Mouse (Mus musculus): ENCODE measurements around the gene Hoxa1. TPM values are rescaled to one million over a fixed set of nuclear protein-coding genes. Genes with fewer than 3 reads are reported as not detected.

Gene Hoxa1
- polyA plus RNA-seq, 1 experiment from 2014 or later: 4.1 TPM

DNA sequence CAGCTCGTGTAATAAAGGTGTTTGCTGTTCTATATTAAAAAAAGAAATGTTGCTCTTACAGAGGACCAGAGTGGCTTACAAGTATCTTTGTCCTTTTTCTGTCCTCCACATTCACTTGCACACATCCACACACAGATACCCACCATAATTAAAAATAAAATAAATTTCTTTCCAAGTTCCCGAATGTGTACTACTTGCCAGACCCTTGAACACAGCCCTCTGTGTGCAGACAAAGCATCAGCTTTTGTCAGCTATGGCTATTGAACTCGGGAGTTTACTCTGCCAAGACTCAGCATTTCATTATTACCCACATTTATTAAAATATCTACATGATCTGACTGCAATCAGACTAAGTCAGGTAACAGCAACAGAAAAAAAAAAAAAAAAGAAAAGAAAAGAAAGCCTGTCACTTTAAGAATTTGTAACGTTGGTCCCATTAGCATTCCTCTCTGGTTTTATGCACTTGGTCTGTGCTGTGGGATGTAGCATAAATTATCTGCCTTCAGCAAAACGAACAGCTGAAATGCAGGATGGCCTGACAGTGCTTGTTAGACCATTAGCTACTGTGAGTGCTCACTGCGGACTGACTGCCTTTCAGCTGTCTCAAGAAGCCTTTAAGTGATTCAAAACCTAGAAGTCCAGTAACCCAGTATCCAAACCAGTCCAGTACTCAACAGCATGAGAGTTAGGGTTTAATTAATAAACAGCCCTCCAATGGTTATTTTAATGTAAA, 39.0 kb downstream of the Hoxa1 start:
- H3K9me3 ChIP-seq (ENCODE audit: control insufficient read depth, low read length): no peaks in the 10 kb centered on the region
- H3K9ac ChIP-seq (ENCODE audit: low read depth, low read length): no peak overlapping the region
- no peaks in the 10 kb centered on the region for H3K36me3 ChIP-seq (ENCODE audit: control insufficient read depth, insufficient read depth, low read length)
- no peak overlapping the region for H3K27ac ChIP-seq (ENCODE audit: low read depth, low read length)
- peak; percentile 49 for DNase-seq (ENCODE audit: low spot score)
- WGBS: 28% methylated on average over 6 of the region's 6 CpGs
- no peaks in the 10 kb centered on the region for H3K27me3 ChIP-seq (ENCODE audit: control insufficient read depth, insufficient read depth, low read length)
- no peak overlapping the region for H3K4me3 ChIP-seq (ENCODE audit: low read depth, low read length)
- no peak overlapping the region for H3K4me2 ChIP-seq (replicated peaks; ENCODE audit: low read depth, low read length)
- H3K4me1 ChIP-seq (replicated peaks; ENCODE audit: control insufficient read depth, insufficient read depth, low read length): no peaks in the 10 kb centered on the region
- ATAC-seq (ENCODE audit: low FRiP score): peak; percentile 84

DNA sequence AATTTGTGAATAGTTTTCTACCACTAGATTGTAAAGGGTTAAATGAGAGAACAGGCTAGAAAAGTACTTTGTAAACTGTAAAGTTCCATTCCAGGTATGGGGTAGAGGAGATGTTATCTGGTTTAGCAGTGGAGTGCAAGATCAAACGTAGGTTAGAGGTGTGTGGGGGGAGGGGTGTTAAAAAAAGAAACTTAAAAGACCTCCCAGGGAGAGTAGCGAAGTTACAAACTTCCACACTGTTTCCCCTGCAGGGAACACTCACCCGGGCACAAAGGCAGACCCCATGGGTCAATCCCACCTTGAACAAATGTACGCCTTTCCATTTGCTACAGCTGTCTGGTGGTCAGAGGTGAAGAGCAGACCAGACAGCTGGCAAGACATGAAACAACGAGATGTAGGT, 42.2 kb downstream of the Hoxa1 start:
- ATAC-seq (ENCODE audit: low FRiP score) (no peak), DNase-seq (ENCODE audit: low spot score) (no peak)
- H3K4me2 ChIP-seq (replicated peaks; ENCODE audit: low read depth, low read length): no peak overlapping the region
- no peaks in the 10 kb centered on the region for H3K36me3 ChIP-seq (ENCODE audit: control insufficient read depth, insufficient read depth, low read length)
- H3K4me1 ChIP-seq (replicated peaks; ENCODE audit: control insufficient read depth, insufficient read depth, low read length): no peaks in the 10 kb centered on the region
- H3K27me3 ChIP-seq (ENCODE audit: control insufficient read depth, insufficient read depth, low read length): no peaks in the 10 kb centered on the region
- no peak overlapping the region for H3K4me3 ChIP-seq (ENCODE audit: low read depth, low read length)
- H3K9ac ChIP-seq (ENCODE audit: low read depth, low read length): no peak overlapping the region
- H3K9me3 ChIP-seq (ENCODE audit: control insufficient read depth, low read length): no peaks in the 10 kb centered on the region
- no peak overlapping the region for H3K27ac ChIP-seq (ENCODE audit: low read depth, low read length)
- WGBS: 9% methylated on average over 5 of the region's 5 CpGs

DNA sequence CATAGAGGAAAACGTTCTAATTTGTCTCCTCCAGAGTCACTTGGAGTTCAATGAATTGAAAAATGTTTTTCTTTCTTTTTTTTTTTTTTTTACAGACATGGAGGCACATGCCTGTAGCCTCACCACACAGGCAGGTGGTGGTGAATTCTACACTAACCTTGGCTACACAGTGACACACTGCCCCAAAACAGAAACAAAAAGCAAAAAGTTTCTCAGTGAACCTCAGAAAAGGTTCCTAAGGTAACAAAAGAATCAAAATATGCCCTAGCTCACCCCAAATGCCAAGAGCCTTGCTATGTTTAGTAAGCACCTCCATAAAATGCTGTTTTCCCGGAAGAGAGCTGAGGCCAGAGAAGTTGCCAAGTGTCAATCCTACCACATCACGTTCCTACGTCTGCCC, 46.3 kb downstream of the Hoxa1 start:
- no peaks in the 10 kb centered on the region for H3K36me3 ChIP-seq (ENCODE audit: control insufficient read depth, insufficient read depth, low read length)
- H3K27me3 ChIP-seq (ENCODE audit: control insufficient read depth, insufficient read depth, low read length): no peaks in the 10 kb centered on the region
- ATAC-seq (ENCODE audit: low FRiP score) (no peak), DNase-seq (ENCODE audit: low spot score) (no peak)
- no peak overlapping the region for H3K4me2 ChIP-seq (replicated peaks; ENCODE audit: low read depth, low read length)
- WGBS: 84% methylated on average over 4 of the region's 4 CpGs
- H3K4me1 ChIP-seq (replicated peaks; ENCODE audit: control insufficient read depth, insufficient read depth, low read length): no peaks in the 10 kb centered on the region
- H3K27ac ChIP-seq (ENCODE audit: low read depth, low read length): no peak overlapping the region
- H3K9me3 ChIP-seq (ENCODE audit: control insufficient read depth, low read length): no peaks in the 10 kb centered on the region
- no peak overlapping the region for H3K9ac ChIP-seq (ENCODE audit: low read depth, low read length)
- no peak overlapping the region for H3K4me3 ChIP-seq (ENCODE audit: low read depth, low read length)

DNA sequence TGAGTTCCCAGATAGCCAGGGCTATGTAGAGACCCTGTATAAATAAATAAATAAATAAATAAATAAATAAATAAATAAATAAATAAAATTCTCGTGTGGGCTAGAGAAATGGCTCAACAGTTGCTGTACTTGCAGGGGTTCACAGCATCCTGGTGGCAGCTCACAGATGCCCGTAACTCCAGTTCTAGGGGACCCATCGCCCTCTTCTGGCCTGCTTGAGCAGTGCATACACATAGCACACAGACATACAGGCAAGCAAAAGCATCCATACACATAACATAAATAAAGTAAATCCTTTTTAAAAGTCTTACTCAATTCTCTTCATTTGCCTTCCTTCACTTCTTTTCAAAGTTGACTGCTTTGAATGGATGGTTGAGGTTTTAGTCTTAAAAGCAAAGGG, 50.7 kb downstream of the Hoxa1 start:
- Histone ChIP-seq H3K27ac (ENCODE audit: low read depth, low read length) (no peak overlapping the region), H3K9ac (ENCODE audit: low read depth, low read length) (no peak overlapping the region), H3K27me3 (ENCODE audit: control insufficient read depth, insufficient read depth, low read length) (no peaks in the 10 kb centered on the region), H3K9me3 (ENCODE audit: control insufficient read depth, low read length) (no peaks in the 10 kb centered on the region), H3K4me2 (replicated peaks; ENCODE audit: low read depth, low read length) (no peak overlapping the region), H3K4me1 (replicated peaks; ENCODE audit: control insufficient read depth, insufficient read depth, low read length) (peaks cover 4% of the 10 kb centered on the region; the same call in 1 of the 2 replicates), H3K4me3 (ENCODE audit: low read depth, low read length) (no peak overlapping the region), H3K36me3 (ENCODE audit: control insufficient read depth, insufficient read depth, low read length) (no peaks in the 10 kb centered on the region)
- DNase-seq (ENCODE audit: low spot score) (no peak), ATAC-seq (ENCODE audit: low FRiP score) (no peak)
- WGBS: 81% methylated on average over 3 of the region's 3 CpGs

DNA sequence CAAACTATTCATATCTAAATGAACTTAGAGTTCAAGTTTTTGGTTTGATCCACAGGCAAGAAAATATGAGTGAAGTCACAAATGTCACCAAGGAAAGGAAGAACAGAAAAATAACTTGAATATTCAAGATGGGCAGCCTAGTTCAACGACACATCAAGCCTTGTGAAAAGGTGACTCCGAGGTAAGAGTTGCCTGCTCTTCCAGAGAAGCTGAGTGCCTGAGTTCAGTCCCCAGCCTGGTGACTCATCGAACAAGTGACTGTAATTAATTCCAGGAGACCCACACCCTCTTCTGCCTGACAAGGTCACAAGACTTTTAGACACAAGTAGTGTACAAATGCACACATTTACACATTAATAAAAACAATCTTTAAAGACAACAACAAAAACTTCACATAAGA, 51.4 kb downstream of the Hoxa1 start:
- no peaks in the 10 kb centered on the region for H3K9me3 ChIP-seq (ENCODE audit: control insufficient read depth, low read length)
- DNase-seq (ENCODE audit: low spot score): no peak
- H3K4me2 ChIP-seq (replicated peaks; ENCODE audit: low read depth, low read length): no peak overlapping the region
- no peak overlapping the region for H3K27ac ChIP-seq (ENCODE audit: low read depth, low read length)
- peaks cover 4% of the 10 kb centered on the region; the same call in 1 of the 2 replicates for H3K4me1 ChIP-seq (replicated peaks; ENCODE audit: control insufficient read depth, insufficient read depth, low read length)
- no peaks in the 10 kb centered on the region for H3K36me3 ChIP-seq (ENCODE audit: control insufficient read depth, insufficient read depth, low read length)
- H3K4me3 ChIP-seq (ENCODE audit: low read depth, low read length): no peak overlapping the region
- 26% methylated on average over 3 of the region's 3 CpGs for WGBS
- H3K9ac ChIP-seq (ENCODE audit: low read depth, low read length): no peak overlapping the region
- no peak for ATAC-seq (ENCODE audit: low FRiP score)
- no peaks in the 10 kb centered on the region for H3K27me3 ChIP-seq (ENCODE audit: control insufficient read depth, insufficient read depth, low read length)

DNA sequence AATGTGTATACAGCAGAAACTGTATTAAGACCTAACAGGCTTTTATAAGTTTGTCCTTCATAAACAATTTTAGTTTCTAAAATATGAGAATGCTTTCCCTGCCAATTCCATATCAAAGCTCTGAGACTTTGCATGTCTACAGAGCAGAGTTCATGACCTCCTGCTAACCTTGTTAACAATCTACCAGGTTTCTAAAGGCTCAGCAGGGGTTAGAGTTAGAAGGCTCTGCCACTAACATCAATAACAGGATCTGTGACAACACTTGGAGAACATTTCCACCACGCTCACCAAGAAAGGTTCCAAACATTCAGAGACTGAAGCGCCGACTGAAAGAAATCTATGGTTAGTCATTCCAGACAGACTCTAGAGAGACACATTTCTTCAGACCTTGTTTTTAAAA, 51.9 kb downstream of the Hoxa1 start:
- H3K4me1 ChIP-seq (replicated peaks; ENCODE audit: control insufficient read depth, insufficient read depth, low read length): peaks cover 4% of the 10 kb centered on the region; the same call in 1 of the 2 replicates
- no peaks in the 10 kb centered on the region for H3K9me3 ChIP-seq (ENCODE audit: control insufficient read depth, low read length)
- no peak for ATAC-seq (ENCODE audit: low FRiP score)
- no peaks in the 10 kb centered on the region for H3K27me3 ChIP-seq (ENCODE audit: control insufficient read depth, insufficient read depth, low read length)
- DNase-seq (ENCODE audit: low spot score): no peak
- H3K36me3 ChIP-seq (ENCODE audit: control insufficient read depth, insufficient read depth, low read length): no peaks in the 10 kb centered on the region
- no peak overlapping the region for H3K27ac ChIP-seq (ENCODE audit: low read depth, low read length)
- 15% methylated on average over 3 of the region's 3 CpGs for WGBS
- no peak overlapping the region for H3K4me2 ChIP-seq (replicated peaks; ENCODE audit: low read depth, low read length)
- no peak overlapping the region for H3K9ac ChIP-seq (ENCODE audit: low read depth, low read length)
- no peak overlapping the region for H3K4me3 ChIP-seq (ENCODE audit: low read depth, low read length)

Other genes starting within 250 kb of the Hoxa1 start
- gene Skap2, start 145.8 kb downstream of the Hoxa1 start, polyA plus RNA-seq (2014; fragmentation: Nextera tagmentation; extraction: Ambion mirVana): 29.0 and 30.9 TPM in 2 replicates
- 63.7 and 68.1 TPM in 2 replicates for gene Hoxa2, start 6.5 kb upstream of the Hoxa1 start, polyA plus RNA-seq (2014; fragmentation: Nextera tagmentation; extraction: Ambion mirVana)
- 4.9 and 5.4 TPM in 2 replicates for gene 5730596B20Rik, start 19.2 kb upstream of the Hoxa1 start, polyA plus RNA-seq (2014; fragmentation: Nextera tagmentation; extraction: Ambion mirVana)
- gene Hoxa4, start 33.4 kb upstream of the Hoxa1 start, polyA plus RNA-seq (2014; fragmentation: Nextera tagmentation; extraction: Ambion mirVana): 11.9 and 12.8 TPM in 2 replicates
- gene Hoxa5, start 46.3 kb upstream of the Hoxa1 start, polyA plus RNA-seq (2014; fragmentation: Nextera tagmentation; extraction: Ambion mirVana): 23.8 and 39.3 TPM in 2 replicates
- gene Hoxa6, start 50.4 kb upstream of the Hoxa1 start, polyA plus RNA-seq (2014; fragmentation: Nextera tagmentation; extraction: Ambion mirVana): 2.1 and 11.6 TPM in 2 replicates
- 13.3 and 14.2 TPM in 2 replicates for gene Hoxa3, start 55.0 kb upstream of the Hoxa1 start, polyA plus RNA-seq (2014; fragmentation: Nextera tagmentation; extraction: Ambion mirVana)
- not detected in 2 replicates for gene Gm28308, start 55.0 kb upstream of the Hoxa1 start, polyA plus RNA-seq (2014; fragmentation: Nextera tagmentation; extraction: Ambion mirVana)
- gene Hoxa7, start 63.5 kb upstream of the Hoxa1 start, polyA plus RNA-seq (2014; fragmentation: Nextera tagmentation; extraction: Ambion mirVana): 0.34 and 1.9 TPM in 2 replicates
- gene Hoxa9, start 72.8 kb upstream of the Hoxa1 start, polyA plus RNA-seq (2014; fragmentation: Nextera tagmentation; extraction: Ambion mirVana): 0.25 and 1.1 TPM in 2 replicates
- gene Hoxa10, start 82.5 kb upstream of the Hoxa1 start, polyA plus RNA-seq (2014; fragmentation: Nextera tagmentation; extraction: Ambion mirVana): not detected in 2 replicates
- gene Hoxa11, start 87.5 kb upstream of the Hoxa1 start, polyA plus RNA-seq (2014; fragmentation: Nextera tagmentation; extraction: Ambion mirVana): not detected in 2 replicates
- not detected in 2 replicates for gene Hoxa13, start 102.6 kb upstream of the Hoxa1 start, polyA plus RNA-seq (2014; fragmentation: Nextera tagmentation; extraction: Ambion mirVana)
- 5.2 and 5.9 TPM in 2 replicates for gene Evx1, start 155.2 kb upstream of the Hoxa1 start, polyA plus RNA-seq (2014; fragmentation: Nextera tagmentation; extraction: Ambion mirVana)

Data from hindbrain, embryonic 11.5 days (tissue).